In the genomic region with DNA sequence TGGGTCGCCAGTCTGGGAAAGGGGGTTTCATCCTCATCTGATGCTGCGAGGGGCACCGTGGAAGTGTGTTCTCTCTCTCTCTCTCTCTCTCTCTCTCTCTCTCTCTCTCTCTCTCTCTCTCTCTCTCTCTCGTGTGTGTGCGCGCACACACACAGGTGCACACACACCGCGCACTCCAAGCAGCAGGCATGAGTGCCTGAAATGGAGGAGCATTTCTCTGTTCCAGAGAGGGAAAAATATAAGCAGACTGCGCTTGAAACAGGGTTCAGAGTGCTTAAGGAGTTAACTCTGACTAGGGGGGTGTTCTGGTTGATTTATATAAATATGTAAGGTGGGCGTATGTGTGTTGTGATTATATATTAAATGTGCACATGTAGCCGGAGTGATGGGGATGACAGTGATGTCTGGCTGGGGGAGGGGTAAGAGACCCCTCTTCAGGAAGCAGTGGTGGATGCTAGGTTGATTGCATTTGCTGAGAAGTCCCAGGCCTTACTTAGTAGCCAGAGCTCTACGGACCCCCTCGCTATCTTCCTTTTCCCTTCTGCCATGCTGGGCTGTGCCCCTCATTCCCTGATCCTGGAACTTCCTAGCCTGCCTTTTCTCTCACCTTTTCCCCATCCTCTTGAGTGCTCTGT, we compare ENCODE assay signal across 9 mouse cellular contexts. TPM values are rescaled to one million over a fixed set of nuclear protein-coding genes. Genes with fewer than 3 reads are reported as not detected.
A peak's percentile ranks its signal among the peaks of the same experiment; 100 is the strongest.
DNase-seq lines count a peak whose midpoint lies in the region; ATAC-seq and TF ChIP-seq lines count a peak whose summit lies in the region.
"Had no signal": no experiment of that assay in that cellular context is flagged by ENCODE, and none has a peak within 500 bp of the region (broad histone marks: within the 10 kb centered on the region; RNA-seq: fewer than 3 reads in every experiment).

No protein-coding gene starts in this region.

- no peak for TF ChIP-seq POLR2A in kidney, adult 2 months (IDR thresholded peaks at IDR 0.05; ENCODE audit: low read depth, low read length)

- H3K4me2 ChIP-seq in kidney, embryonic 16.5 days (replicated peaks; ENCODE audit: low read depth, low read length): peak overlapping the region; percentile 46
- H3K4me2 ChIP-seq in embryonic facial prominence, embryonic 14.5 days (ENCODE audit: low read depth, low read length): peak overlapping the region; percentile 50; the same call in 1 of the 2 replicates
- peak overlapping the region; percentile 58 for H3K4me2 ChIP-seq in hindbrain, embryonic 13.5 days
- H3K4me2 ChIP-seq in midbrain, postnatal 0 days (ENCODE audit: low read depth, low read length, poor library complexity, severe bottlenecking): peak overlapping the region; percentile 70

- H3K9me3 ChIP-seq in kidney, embryonic 16.5 days (ENCODE audit: low read length): no peaks in the 10 kb centered on the region
- H3K9me3 ChIP-seq in embryonic facial prominence, embryonic 14.5 days (ENCODE audit: control insufficient read depth, low read length): no peaks in the 10 kb centered on the region
- no peaks in the 10 kb centered on the region for H3K9me3 ChIP-seq in hindbrain, embryonic 13.5 days
- no peaks in the 10 kb centered on the region for H3K9me3 ChIP-seq in midbrain, postnatal 0 days (ENCODE audit: low read length)

- WGBS in kidney, embryonic 16.5 days: 32% methylated on average over 13 of the region's 13 CpGs
- WGBS in kidney, adult 2 months: 40% methylated on average over 13 of the region's 13 CpGs
- 24% methylated on average over 13 of the region's 13 CpGs for WGBS in embryonic facial prominence, embryonic 14.5 days
- WGBS in hindbrain, embryonic 13.5 days: 30% methylated on average over 13 of the region's 13 CpGs
- WGBS in midbrain, postnatal 0 days: 15% methylated on average over 13 of the region's 13 CpGs

- H3K4me1 ChIP-seq in kidney, embryonic 16.5 days (ENCODE audit: insufficient read depth, low read length): peaks cover 5% of the 10 kb centered on the region; the same call in 1 of the 2 replicates
- no peaks in the 10 kb centered on the region for H3K4me1 ChIP-seq in kidney, adult 2 months (ENCODE audit: control insufficient read depth, insufficient read depth, low read length)
- H3K4me1 ChIP-seq in embryonic facial prominence, embryonic 14.5 days (ENCODE audit: control insufficient read depth, insufficient read depth, low read length): peaks cover 3% of the 10 kb centered on the region; the same call in 1 of the 2 replicates
- peaks cover 40% of the 10 kb centered on the region for H3K4me1 ChIP-seq in hindbrain, embryonic 13.5 days (replicated peaks)
- 0 out of 2 replicates have a peak, but pooled peaks cover 6% of the 10 kb centered on the region for H3K4me1 ChIP-seq in midbrain, postnatal 0 days (ENCODE audit: insufficient read depth, low read length)

- DNase-seq in kidney, adult 2 months: no peak
- DNase-seq in embryonic facial prominence, embryonic 14.5 days (ENCODE audit: low spot score): no peak
- no peak for DNase-seq in midbrain, postnatal 0 days (ENCODE audit: low spot score)
- no peak for DNase-seq in layer of hippocampus, adult 9-10 months (ENCODE audit: low spot score)
- DNase-seq: thymus, postnatal 14 days had no signal

- H3K27me3 ChIP-seq in kidney, embryonic 16.5 days (ENCODE audit: insufficient read depth, low read length): peaks cover 14% of the 10 kb centered on the region; the same call in 1 of the 2 replicates
- H3K27me3 ChIP-seq in kidney, adult 2 months (replicated peaks; ENCODE audit: control insufficient read depth, insufficient read depth, low read length): no peaks in the 10 kb centered on the region
- peaks cover 10% of the 10 kb centered on the region; the same call in 1 of the 2 replicates for H3K27me3 ChIP-seq in embryonic facial prominence, embryonic 14.5 days (replicated peaks; ENCODE audit: control insufficient read depth, insufficient read depth, low read length)
- H3K27me3 ChIP-seq in hindbrain, embryonic 13.5 days: 0 out of 2 replicates have a peak, but pooled peaks cover 10% of the 10 kb centered on the region
- H3K27me3 ChIP-seq in midbrain, postnatal 0 days (ENCODE audit: insufficient read depth, low read length): no peaks in the 10 kb centered on the region

- H3K4me3 ChIP-seq in kidney, embryonic 16.5 days (ENCODE audit: low read length): peak overlapping the region; percentile 30; the same call in 1 of the 2 replicates
- H3K4me3 ChIP-seq in kidney, adult 2 months (ENCODE audit: insufficient read depth, low read depth, low read length): no peak overlapping the region
- H3K4me3 ChIP-seq in embryonic facial prominence, embryonic 14.5 days (ENCODE audit: low read depth, low read length): peak overlapping the region; percentile 31
- peak overlapping the region; percentile 45 for H3K4me3 ChIP-seq in hindbrain, embryonic 13.5 days
- peak overlapping the region; percentile 55 for H3K4me3 ChIP-seq in midbrain, postnatal 0 days (ENCODE audit: low read depth, low read length)

- ATAC-seq in kidney, embryonic 16.5 days (ENCODE audit: low FRiP score, low TSS enrichment): no peak
- ATAC-seq in embryonic facial prominence, embryonic 14.5 days (ENCODE audit: low read depth): no peak
- no peak for ATAC-seq in hindbrain, embryonic 13.5 days (ENCODE audit: low FRiP score)
- ATAC-seq in midbrain, postnatal 0 days (ENCODE audit: low FRiP score): no peak
- no peak for ATAC-seq in activated CD4-positive, CD25-positive, alpha-beta regulatory T cell, adult 4 months
- ATAC-seq in megakaryocyte progenitor cell, adult 5-6 weeks (replicated peaks; ENCODE audit: poor library complexity): no peak

- no peak overlapping the region for H3K27ac ChIP-seq in kidney, embryonic 16.5 days (ENCODE audit: low read length)
- no peak overlapping the region for H3K27ac ChIP-seq in kidney, adult 2 months (ENCODE audit: insufficient read depth, low read depth, low read length)
- H3K27ac ChIP-seq in embryonic facial prominence, embryonic 14.5 days (replicated peaks; ENCODE audit: low read depth, low read length): no peak overlapping the region
- H3K27ac ChIP-seq in hindbrain, embryonic 13.5 days: peak overlapping the region; percentile 77
- H3K27ac ChIP-seq in midbrain, postnatal 0 days (ENCODE audit: low read depth, low read length): peak overlapping the region; percentile 78; the same call in 1 of the 2 replicates

- no peaks in the 10 kb centered on the region for H3K36me3 ChIP-seq in kidney, embryonic 16.5 days (ENCODE audit: insufficient read depth, low read length)
- H3K36me3 ChIP-seq in kidney, adult 2 months (ENCODE audit: control insufficient read depth, insufficient read depth, low read length): no peaks in the 10 kb centered on the region
- H3K36me3 ChIP-seq in embryonic facial prominence, embryonic 14.5 days (ENCODE audit: control insufficient read depth, insufficient read depth, low read length): no peaks in the 10 kb centered on the region
- H3K36me3 ChIP-seq in hindbrain, embryonic 13.5 days: no peaks in the 10 kb centered on the region
- H3K36me3 ChIP-seq in midbrain, postnatal 0 days (ENCODE audit: insufficient read depth, low read length): no peaks in the 10 kb centered on the region

- no peak for TF ChIP-seq CTCF in kidney, adult 2 months (conservative IDR thresholded peaks at IDR 0.05; ENCODE audit: insufficient read depth, insufficient read length, low read depth, low read length)
- no peak for TF ChIP-seq CTCF in midbrain, postnatal 0 days (IDR thresholded peaks at IDR 0.05)

- no peak overlapping the region for H3K9ac ChIP-seq in kidney, embryonic 16.5 days (replicated peaks; ENCODE audit: low read length)
- no peak overlapping the region for H3K9ac ChIP-seq in embryonic facial prominence, embryonic 14.5 days (ENCODE audit: low read depth, low read length)
- H3K9ac ChIP-seq in hindbrain, embryonic 13.5 days: peak overlapping the region; percentile 70
- peak overlapping the region; percentile 60 for H3K9ac ChIP-seq in midbrain, postnatal 0 days (replicated peaks; ENCODE audit: low read length, poor library complexity, severe bottlenecking)

RNA-seq across cellular contexts. Expression of a gene that starts 1.2 kb away (rescaled TPM):
- polyA plus RNA-seq in kidney, embryonic 16.5 days (2015; fragmentation: Nextera tagmentation; extraction: Ambion mirVana): 0.99 and 1.2 TPM in 2 replicates
- polyA plus RNA-seq in kidney, adult 2 months (2012; rRNA removed): 0.10 and 0.17 TPM in 2 replicates
- 2.5 and 3.7 TPM in 2 replicates for polyA plus RNA-seq in embryonic facial prominence, embryonic 14.5 days (2014; fragmentation: Nextera tagmentation; extraction: Ambion mirVana)
- polyA plus RNA-seq in hindbrain, embryonic 13.5 days (2015; fragmentation: Nextera tagmentation; extraction: Ambion mirVana): 26.5 and 29.4 TPM in 2 replicates
- total RNA-seq in midbrain, postnatal 0 days (2014; rRNA removed): 73.4 and 76.1 TPM in 2 replicates
- 51.9 and 61.8 TPM in 2 replicates for polyA plus RNA-seq in midbrain, postnatal 0 days (2015; fragmentation: Nextera tagmentation; extraction: Ambion mirVana)
- polyA plus RNA-seq in activated CD4-positive, CD25-positive, alpha-beta regulatory T cell, adult 4 months (2017; shearing (Covaris generic)): not detected
- not detected in 2 replicates for total RNA-seq in megakaryocyte progenitor cell, adult 5-6 weeks (2015)
- not detected in 2 replicates for total RNA-seq in megakaryocyte progenitor cell, adult 5-6 weeks (2017)

Comparison
In these comparisons a context has a peak if more than half of its experiments do, and no peak if none do; other contexts are left out.
1. H3K27ac ChIP-seq: peak in hindbrain, embryonic 13.5 days (single experiment) and midbrain, postnatal 0 days (single experiment); none in kidney, embryonic 16.5 days (single experiment), kidney, adult 2 months (single experiment) and embryonic facial prominence, embryonic 14.5 days (single experiment).
2. H3K9ac ChIP-seq: peak in hindbrain, embryonic 13.5 days (single experiment) and midbrain, postnatal 0 days (single experiment); none in kidney, embryonic 16.5 days (single experiment) and embryonic facial prominence, embryonic 14.5 days (single experiment).
3. Peak in every context shown above with its lines, with median percentiles within 50 percentile points of each other: H3K4me2 ChIP-seq.